Mouse (Mus musculus): ENCODE measurements around the gene Ankrd22.
"Not testable (repeated sequence)": the region's sequence is repeated elsewhere in the genome, so short reads cannot be mapped to it uniquely, and the experiment has no call there.

Ankrd22 gene

DNA sequence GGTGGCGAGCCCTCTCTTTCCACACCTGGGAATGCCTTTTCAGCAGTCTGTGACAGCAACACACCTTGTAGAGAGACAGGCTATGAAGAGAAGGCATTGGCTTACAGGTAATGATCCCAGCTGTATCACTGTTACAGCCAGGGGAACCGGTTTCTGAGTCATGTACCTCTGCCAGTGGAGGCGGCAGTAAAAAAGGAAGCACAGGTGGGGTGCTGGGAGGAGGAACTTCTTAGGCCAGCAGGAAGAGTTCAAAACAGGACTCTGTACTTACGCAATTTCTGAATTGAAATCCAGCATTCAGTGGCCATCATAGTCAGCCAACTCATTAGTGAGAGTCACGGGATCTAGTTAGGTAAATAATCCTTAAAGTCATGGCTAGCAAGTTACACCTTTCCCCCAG, at the start of gene Ankrd22:
Ankrd22 (minus strand) TSS at position 163 of the 400 bp plus-strand sequence.
- DNase-seq: no peak

GRCm38 (mm10) chr19:34214136-34214535, 48.3 kb upstream of the Ankrd22 start:
- DNase-seq: no peak

DNA sequence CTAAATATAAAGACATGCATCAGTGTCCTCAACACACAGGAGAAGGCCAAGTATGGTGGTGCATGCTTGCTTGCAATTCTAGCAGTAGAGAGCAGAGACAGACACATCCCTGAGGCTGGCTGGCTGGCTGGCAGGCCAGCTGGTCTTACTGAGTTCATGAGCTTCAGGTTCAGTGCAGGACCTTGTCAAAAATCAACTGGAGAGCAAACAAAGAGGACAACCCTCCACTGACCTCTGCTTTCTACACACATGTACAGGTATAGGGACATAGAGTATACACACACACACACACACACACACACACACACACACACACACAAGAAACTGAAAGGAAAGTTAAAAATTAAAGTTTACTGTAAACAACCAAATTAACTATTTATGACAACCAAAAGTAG, 47.4 kb upstream of the Ankrd22 start:
- no peak for DNase-seq

DNA sequence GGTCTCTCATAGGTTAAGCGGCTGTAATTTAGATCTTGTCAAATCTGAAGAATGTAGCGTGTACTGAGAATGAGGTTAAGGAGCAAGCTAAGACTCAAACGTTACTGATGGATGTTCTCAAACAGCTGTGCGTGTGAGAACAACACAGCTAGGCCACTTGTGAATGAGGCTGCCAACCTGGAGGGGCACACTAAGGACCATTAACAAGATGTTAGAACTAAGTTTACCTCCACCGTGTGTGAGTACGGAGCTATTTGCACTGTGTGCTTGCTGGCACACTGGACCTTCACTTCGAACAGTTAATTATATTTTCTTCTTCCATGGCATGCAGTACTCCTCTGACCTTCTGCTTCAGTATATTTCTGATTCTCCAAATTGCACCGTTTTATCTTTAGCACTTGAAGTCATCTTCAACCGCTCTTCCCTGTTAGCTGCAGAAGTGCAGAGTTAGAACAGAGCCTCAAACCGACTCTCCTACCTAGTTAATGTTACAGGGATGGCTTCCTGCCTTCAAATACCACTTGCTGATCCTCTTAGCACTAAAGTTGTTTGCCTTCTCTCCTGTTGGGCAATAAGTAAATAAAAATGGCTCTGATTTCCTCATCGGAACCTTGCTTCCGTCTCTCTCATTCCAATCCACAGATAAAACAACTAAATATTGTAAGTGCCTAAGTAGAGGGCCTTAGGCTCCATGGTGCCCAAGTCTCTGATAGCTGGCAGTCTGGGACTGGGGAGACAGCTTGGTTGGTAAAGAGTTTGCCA, 46.8 kb upstream of the Ankrd22 start:
- no peak for DNase-seq

GRCm38 (mm10) chr19:34210841-34211240, 45.0 kb upstream of the Ankrd22 start:
- no peak for DNase-seq

- no peak for DNase-seq
Measured at GRCm38 (mm10) chr19:34209930-34210581, 44.2 kb upstream of the Ankrd22 start.

DNA sequence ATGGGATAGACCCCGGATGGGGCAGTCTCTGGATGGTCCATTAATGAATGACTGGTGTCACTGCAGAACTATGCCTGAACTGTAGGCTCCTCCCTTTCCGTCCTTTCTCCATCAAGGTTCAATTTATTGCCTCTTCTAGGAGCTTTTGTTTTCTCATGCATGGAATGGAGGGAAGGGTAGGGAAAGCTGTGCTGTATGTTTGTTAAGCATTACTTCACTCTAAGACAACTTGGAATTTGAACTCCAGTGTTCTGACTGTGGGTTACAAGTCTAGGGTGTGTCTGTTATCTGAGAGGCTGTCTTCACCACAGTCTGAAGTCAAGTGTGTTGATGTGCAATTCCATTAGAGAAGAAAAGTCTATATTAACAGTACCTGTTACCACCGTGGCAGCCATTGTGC, 43.2 kb upstream of the Ankrd22 start:
- no peak for DNase-seq

- no peak for DNase-seq
Measured at GRCm38 (mm10) chr19:34206760-34207440, 41.0 kb upstream of the Ankrd22 start.

GRCm38 (mm10) chr19:34206128-34206527, 40.3 kb upstream of the Ankrd22 start:
- not testable (repeated sequence) for DNase-seq

DNA sequence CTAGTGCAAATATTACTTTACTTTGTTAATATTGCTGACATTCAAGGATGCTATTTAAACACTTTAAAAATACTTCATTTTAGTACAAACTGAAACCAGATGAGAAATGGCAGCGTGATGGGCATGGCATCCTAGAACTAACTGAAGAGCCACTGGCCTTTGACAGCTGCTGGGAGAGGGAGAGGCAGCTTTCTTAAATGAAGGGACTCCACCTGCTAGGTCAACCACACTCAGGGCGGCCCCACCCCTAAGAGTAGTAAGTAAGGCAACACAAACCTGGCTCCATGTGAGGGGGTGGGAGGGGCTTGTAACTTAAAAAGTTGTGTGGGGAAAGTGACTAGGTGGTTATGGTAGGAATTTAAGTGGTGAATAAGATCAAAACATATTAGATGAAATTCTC, 36.8 kb upstream of the Ankrd22 start:
- no peak for DNase-seq

DNA sequence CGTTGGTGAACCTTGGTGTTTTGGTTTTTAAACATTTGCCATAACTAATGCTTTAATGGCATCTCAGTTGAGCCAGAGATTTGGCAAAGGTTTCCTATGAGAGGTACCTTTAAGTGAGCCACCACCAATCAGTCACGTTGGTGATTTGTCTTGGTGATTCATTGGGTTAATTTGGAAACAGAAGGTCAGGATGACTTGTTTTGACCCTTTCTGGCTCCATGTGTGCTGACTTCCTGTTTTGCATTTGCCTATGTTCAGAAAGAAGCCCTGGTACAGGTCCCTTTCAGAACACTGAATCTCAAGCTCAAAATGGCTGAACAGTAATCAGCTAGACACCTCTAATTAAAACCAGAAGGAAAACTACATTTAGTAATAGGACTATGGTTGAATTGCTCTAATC, 33.6 kb upstream of the Ankrd22 start:
- no peak for DNase-seq

- DNase-seq: no peak
Measured at GRCm38 (mm10) chr19:34198901-34199300, 33.0 kb upstream of the Ankrd22 start.

DNA sequence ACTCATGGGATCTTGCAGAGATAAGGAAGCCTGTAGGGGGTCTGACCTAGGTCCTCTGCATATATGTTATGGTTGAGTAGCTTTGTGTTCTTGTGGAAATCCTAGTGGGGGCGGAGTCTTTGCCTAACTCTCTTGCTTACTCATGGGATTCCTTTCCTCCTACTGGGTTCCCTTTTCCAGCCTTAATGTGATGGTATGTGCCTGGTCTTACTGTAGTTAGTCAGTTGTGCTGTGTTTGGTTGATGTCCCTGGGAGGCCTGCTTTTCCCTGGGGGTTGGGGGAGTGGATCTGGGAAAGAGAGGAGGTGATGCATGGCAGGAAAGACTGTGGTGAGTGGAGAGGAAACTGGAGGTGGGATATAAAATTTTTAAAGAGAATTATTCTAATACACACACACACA, 32.2 kb upstream of the Ankrd22 start:
- DNase-seq: no peak

DNA sequence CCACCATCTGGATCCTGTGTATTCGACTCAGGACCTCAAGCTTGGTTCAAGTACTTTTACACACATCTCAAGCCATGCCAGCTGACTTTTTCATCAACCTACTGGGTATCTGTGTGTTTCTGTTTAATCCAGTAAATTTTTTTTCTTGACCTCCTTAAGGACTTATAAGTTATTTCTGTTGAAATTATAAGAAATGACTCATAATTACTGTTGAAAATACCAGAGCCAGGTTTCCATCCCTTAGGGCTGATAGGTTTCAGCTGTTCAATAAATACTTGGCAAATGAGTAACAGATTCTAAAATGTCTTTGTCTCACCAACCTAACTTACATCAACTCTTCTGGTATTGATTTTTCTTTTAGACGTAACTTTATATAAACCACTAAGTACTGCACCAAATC, 29.2 kb upstream of the Ankrd22 start:
- DNase-seq: no peak

DNA sequence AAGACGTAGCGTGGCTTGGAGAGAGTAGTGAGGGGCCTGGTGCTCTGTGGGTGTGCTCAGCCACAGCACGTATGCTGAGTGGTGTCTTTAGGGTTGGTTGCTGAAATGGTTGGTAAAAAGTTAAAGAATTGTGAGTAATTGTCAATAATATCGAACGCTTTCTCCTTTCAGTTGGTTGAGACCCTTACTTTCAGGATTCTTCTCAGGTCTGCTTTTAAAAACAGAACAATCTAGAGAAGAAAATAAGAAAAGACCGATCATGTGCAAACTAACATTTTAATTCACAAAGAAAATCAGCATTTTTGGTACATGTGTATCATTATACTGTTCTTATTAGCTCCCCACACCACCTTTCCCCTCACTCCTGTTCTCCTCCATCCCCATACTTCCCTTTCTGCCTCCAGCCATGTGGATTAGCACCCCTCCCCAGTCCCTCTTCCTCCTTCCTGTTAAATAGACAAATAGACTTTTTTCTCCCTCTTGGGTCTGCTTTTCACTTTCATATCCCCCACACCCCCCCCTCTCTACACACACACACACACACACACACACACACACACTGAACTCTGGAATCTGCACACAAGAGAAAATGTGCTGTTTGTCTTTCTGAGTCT, 28.4 kb upstream of the Ankrd22 start:
- DNase-seq: no peak

DNA sequence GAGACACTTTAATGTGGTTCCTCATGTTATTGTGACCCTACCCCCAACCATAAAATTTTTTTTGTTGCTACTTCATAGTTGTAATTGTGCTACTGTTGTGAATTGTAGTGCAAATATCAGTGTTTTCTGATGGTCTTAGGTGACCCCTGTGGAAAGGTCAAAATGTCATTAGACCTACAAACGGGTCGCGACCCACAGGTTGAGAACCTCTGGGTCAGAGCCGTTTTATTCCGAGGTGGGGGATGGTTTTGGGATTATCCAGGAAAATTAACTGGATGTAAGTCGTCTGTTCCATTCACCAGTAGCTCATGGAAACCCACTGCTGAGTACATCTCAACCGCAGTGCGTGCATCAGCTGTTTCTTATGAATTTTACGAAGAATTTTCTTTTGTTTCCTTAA, 27.8 kb upstream of the Ankrd22 start:
- DNase-seq: no peak

DNA sequence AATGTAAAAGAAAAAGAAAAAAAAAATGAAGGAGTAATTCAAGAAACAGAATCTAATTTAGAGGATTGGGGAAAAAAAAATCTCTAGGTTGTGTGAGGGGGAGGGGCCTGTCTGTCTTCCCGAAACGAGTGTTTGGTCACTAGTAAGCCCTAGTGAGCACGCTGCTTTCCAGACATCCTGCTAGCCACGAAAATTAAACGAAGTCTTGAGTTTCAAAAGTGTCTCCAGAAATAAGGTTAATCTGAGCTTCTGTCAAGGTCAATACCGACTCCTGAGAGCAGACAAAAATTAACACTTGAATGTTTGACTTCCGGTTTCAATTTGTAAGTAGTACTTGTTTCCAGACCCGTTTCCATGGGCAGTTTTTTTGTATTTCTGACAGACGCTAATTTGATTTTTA, 27.3 kb upstream of the Ankrd22 start:
- peak; percentile 12 for DNase-seq

- DNase-seq: peak; percentile 67
Measured at GRCm38 (mm10) chr19:34192008-34192963, 26.4 kb upstream of the Ankrd22 start, which contains the start of gene Stambpl1. Gene Stambpl1, plus strand, starts transcription at chr19:34192229.

GRCm38 (mm10) chr19:34191645-34192007, 25.8 kb upstream of the Ankrd22 start:
- DNase-seq: no peak

- DNase-seq: no peak
Measured at GRCm38 (mm10) chr19:34186845-34187244, 21.0 kb upstream of the Ankrd22 start.

DNA sequence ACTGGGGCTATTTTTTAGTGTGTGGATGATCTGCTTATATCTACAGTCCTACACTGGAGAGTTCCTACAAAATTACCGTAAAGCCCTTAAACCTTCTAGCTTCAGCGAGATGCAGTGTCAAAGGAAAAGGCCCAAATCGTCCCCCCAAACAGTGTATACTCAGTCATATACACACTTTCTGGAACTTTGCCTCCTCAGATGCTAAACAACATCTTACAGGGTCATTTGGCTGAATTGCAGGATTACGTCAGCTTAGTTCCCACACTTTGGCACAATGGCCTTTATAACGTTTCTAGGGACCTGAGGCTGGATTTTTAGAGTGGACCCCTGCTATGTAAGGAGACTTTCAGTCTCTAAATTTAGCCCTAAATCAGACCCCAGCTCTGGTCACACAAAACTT, 16.6 kb upstream of the Ankrd22 start:
- DNase-seq: no peak

DNA sequence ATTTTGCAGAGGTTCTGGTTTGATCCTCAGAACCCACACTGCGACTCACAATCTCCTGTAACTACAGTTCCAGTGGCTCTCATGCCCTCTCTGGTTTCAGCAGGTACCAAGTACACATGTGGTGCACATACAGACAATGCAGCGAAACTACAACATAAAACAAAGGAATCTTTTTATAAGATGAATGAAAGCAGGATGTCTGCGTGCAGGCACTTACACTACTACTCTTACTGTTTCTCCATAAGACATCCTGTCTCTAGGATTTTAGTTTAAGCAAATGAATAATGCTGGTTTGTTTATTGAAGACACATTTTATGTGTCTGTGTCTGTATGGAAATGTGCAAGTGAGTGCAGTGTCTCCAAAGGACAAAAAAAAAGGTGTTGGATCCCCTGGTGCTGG, 15.4 kb upstream of the Ankrd22 start:
- no peak for DNase-seq
